Comparison of ENCODE assay signal across 10 mouse cellular contexts in genomic region chr4:77961711-77962110, GRCm38 (mm10).
A peak's percentile ranks its signal among the peaks of the same experiment; 100 is the strongest.
DNase-seq lines count a peak whose midpoint lies in the region; ATAC-seq lines count a peak whose summit lies in the region.
"Had no signal": no experiment of that assay in that cellular context is flagged by ENCODE, and none has a peak within 500 bp of the region (broad histone marks: within the 10 kb centered on the region; RNA-seq: fewer than 3 reads in every experiment).

No protein-coding gene starts in this region.

- 18% methylated on average over 2 of the region's 2 CpGs for WGBS in hindbrain, embryonic 13.5 days
- 29% methylated on average over 2 of the region's 2 CpGs for WGBS in hindbrain, embryonic 10.5 days

- no peak overlapping the region for H3K9ac ChIP-seq in hindbrain, embryonic 13.5 days
- H3K9ac ChIP-seq: liver, embryonic 15.5 days had no signal

- no peak overlapping the region for H3K4me3 ChIP-seq in hindbrain, embryonic 13.5 days
- H3K4me3 ChIP-seq in hindbrain, embryonic 10.5 days, result no peak overlapping the region
- H3K4me3 ChIP-seq: liver, embryonic 15.5 days had no signal

- H3K4me1 ChIP-seq in hindbrain, embryonic 13.5 days (replicated peaks), result no peaks in the 10 kb centered on the region
- no peaks in the 10 kb centered on the region for H3K4me1 ChIP-seq in hindbrain, embryonic 10.5 days (replicated peaks)
- H3K4me1 ChIP-seq: liver, embryonic 15.5 days had no signal

- H3K9me3 ChIP-seq in hindbrain, embryonic 13.5 days, result no peaks in the 10 kb centered on the region
- no peaks in the 10 kb centered on the region for H3K9me3 ChIP-seq in hindbrain, embryonic 10.5 days
- H3K9me3 ChIP-seq: liver, embryonic 15.5 days had no signal

- no peak overlapping the region for H3K4me2 ChIP-seq in hindbrain, embryonic 13.5 days
- H3K4me2 ChIP-seq: liver, embryonic 15.5 days had no signal

- H3K36me3 ChIP-seq in hindbrain, embryonic 13.5 days, result no peaks in the 10 kb centered on the region
- no peaks in the 10 kb centered on the region for H3K36me3 ChIP-seq in hindbrain, embryonic 10.5 days
- H3K36me3 ChIP-seq: liver, embryonic 15.5 days had no signal

- H3K27ac ChIP-seq in hindbrain, embryonic 13.5 days, result no peak overlapping the region
- no peak overlapping the region for H3K27ac ChIP-seq in hindbrain, embryonic 10.5 days
- H3K27ac ChIP-seq: liver, embryonic 15.5 days had no signal

- no peaks in the 10 kb centered on the region for H3K27me3 ChIP-seq in hindbrain, embryonic 13.5 days
- no peaks in the 10 kb centered on the region for H3K27me3 ChIP-seq in hindbrain, embryonic 10.5 days (ENCODE audit: insufficient read depth, poor library complexity, severe bottlenecking)
- H3K27me3 ChIP-seq: liver, embryonic 15.5 days had no signal

- ATAC-seq in hindbrain, embryonic 13.5 days (ENCODE audit: low FRiP score), result 0 out of 2 replicates have a peak, but pooled peaks have one; percentile 32

- DNase-seq in hindbrain, embryonic 10.5 days (ENCODE audit: low spot score), result no peak
- peak; percentile 2 for DNase-seq in urinary bladder, postnatal 14 days (ENCODE audit: low spot score)
- no peak for DNase-seq in urinary bladder, postnatal 10 days (ENCODE audit: low spot score)
- DNase-seq in embryo, embryonic 11 days, result peak; percentile 21
- no peak for DNase-seq in thymus, postnatal 25 days
- DNase-seq in yolk sac, embryonic 10.5 days (ENCODE audit: low spot score), result no peak
- DNase-seq in cerebellum, adult 9-11 months, result no peak
- DNase-seq: kidney, postnatal 25 days had no signal

Comparison
In these comparisons a context has a peak if more than half of its experiments do, and no peak if none do; other contexts are left out.
1. DNase-seq: peak in urinary bladder, postnatal 14 days (single experiment) and embryo, embryonic 11 days (single experiment); none in hindbrain, embryonic 10.5 days (single experiment), urinary bladder, postnatal 10 days (single experiment), thymus, postnatal 25 days (single experiment), yolk sac, embryonic 10.5 days (single experiment) and cerebellum, adult 9-11 months (single experiment).